Mouse (Mus musculus) hindlimb bud, embryonic 11.5 days (tissue): Measurements from ENCODE around the gene Olfr1471.
"Not testable (repeated sequence)": the region's sequence is repeated elsewhere in the genome, so short reads cannot be mapped to it uniquely, and the experiment has no call there.

Experiments
- DNase-seq: peaks from one replicate; pipeline ENCODE4 v3.0.0-alpha.2; 2012; ENCODE audit warnings: low read depth, low spot score; ENCODE audit errors: extremely low spot score

The Olfr1471 gene

GRCm38 (mm10) chr19:13443109-13443508 is at the start of gene Olfr1471:
Gene Olfr1471, plus strand, starts transcription at chr19:13443409.
- not testable (repeated sequence) for DNase-seq

- no peak for DNase-seq
Observed at GRCm38 (mm10) chr19:13407549-13407948, 35.7 kb upstream of the Olfr1471 start, which contains the start of gene Olfr1469. Gene Olfr1469, plus strand, starts transcription at chr19:13407849.

- DNase-seq, result no peak
Observed at GRCm38 (mm10) chr19:13455986-13456385, 12.8 kb downstream of the Olfr1471 start, which contains the start of gene Olfr1472. Gene Olfr1472, minus strand, starts transcription at chr19:13456086.

GRCm38 (mm10) chr19:13469265-13469664 is 26.1 kb downstream of the Olfr1471 start, which contains the start of gene Olfr1474:
Gene Olfr1474, plus strand, starts transcription at chr19:13469565.
- DNase-seq, result not testable (repeated sequence)

- DNase-seq, result no peak
Observed at GRCm38 (mm10) chr19:13480096-13480495, 36.9 kb downstream of the Olfr1471 start, which contains the start of gene Olfr1475. Gene Olfr1475, minus strand, starts transcription at chr19:13480196.

GRCm38 (mm10) chr19:13500246-13500645 is 57.0 kb downstream of the Olfr1471 start, which contains the start of gene Olfr1477:
Gene Olfr1477, plus strand, starts transcription at chr19:13500546.
- no peak for DNase-seq
